Mouse (Mus musculus) liver, embryonic 14.5 days (tissue): ENCODE measurements around the gene Kcnab1.

Source experiments
- CTCF ChIP-seq: IDR thresholded peaks from 2 replicates; pipeline ENCODE4 v1.5.1; 2016; ENCODE audit warnings: antibody characterized with exemption, low read depth, control low read depth
- EP300 ChIP-seq: IDR thresholded peaks from 2 replicates; pipeline ENCODE4 v1.6.1; 2016; ENCODE audit warnings: antibody characterized with exemption, low read depth

- TF ChIP-seq CTCF (no peak), EP300 (no peak)
These were observed 122.4 kb downstream of the Kcnab1 start for GRCm38 (mm10) chr3:65231419-65232090.
